Mouse (Mus musculus): ENCODE results near the gene Slit1.

DNA sequence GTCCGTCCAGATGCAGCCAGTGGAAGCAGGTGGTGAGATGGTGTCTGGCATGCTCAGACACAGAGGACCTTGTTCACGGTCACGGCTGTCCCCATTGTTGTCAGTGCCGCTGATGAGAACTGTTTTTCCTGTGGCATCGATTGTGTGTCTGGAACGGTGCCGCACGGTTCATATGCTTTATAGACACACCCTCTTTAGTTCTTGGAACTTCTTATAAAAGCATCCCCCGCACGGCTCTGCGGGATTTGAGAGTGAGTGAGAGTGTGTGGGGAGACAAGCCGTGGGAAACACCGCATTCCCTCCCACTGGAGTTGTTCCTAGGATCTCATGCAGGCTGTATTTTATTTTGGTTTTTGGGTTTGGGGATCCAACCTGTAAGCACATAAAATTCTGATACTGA lies 82.0 kb downstream of the Slit1 start:
- TF ChIP-seq CEBPB (IDR thresholded peaks at IDR 0.05; ENCODE audit: insufficient read depth, poor library complexity, severe bottlenecking) (no peak), POLR2A (IDR thresholded peaks at IDR 0.05; ENCODE audit: insufficient read length, low read depth) (no peak), POLR2AphosphoS2 (IDR thresholded peaks at IDR 0.05; ENCODE audit: insufficient read length, low read depth) (no peak), REST (IDR thresholded peaks at IDR 0.05; ENCODE audit: insufficient read depth, insufficient read length) (no peak), USF1 (IDR thresholded peaks at IDR 0.05; ENCODE audit: low read depth) (no peak), MYOD1 (IDR thresholded peaks at IDR 0.05; ENCODE audit: control insufficient read depth in 1 of 3, insufficient read length in 2 of 3, low read depth in 2 of 3) (no peak), MYOG (IDR thresholded peaks at IDR 0.05; ENCODE audit: control insufficient read depth in 1 of 3, insufficient read depth in 1 of 3, insufficient read length in 2 of 3, low read depth in 2 of 3) (no peak), MAX (IDR thresholded peaks at IDR 0.05; ENCODE audit: low read depth) (no peak), TCF12 (IDR thresholded peaks at IDR 0.05; ENCODE audit: insufficient read depth, poor library complexity, severe bottlenecking) (no peak), E2F4 (IDR thresholded peaks at IDR 0.05; ENCODE audit: insufficient read depth) (no peak)
